Mouse (Mus musculus): ENCODE measurements around the gene Lax1. TPM values are rescaled to one million over a fixed set of nuclear protein-coding genes. Genes with fewer than 3 reads are reported as not detected.

The Lax1 gene
- total and polyA plus RNA-seq, 3 experiments, result 14.2 to 15.6 (median 14.9) TPM

- no peak overlapping the region for H3K27ac ChIP-seq (ENCODE audit: insufficient read depth, low read depth)
- no peak overlapping the region for H3K4me3 ChIP-seq (replicated peaks in 1 of 3; ENCODE audit: low read depth in 2 of 3, low read length in 2 of 3, poor library complexity in 1 of 3)
- no peak overlapping the region for H3K4me2 ChIP-seq (ENCODE audit: insufficient read depth, low read depth, poor library complexity, severe bottlenecking)
- peaks cover 11% of the 10 kb centered on the region for H3K9me3 ChIP-seq (replicated peaks; ENCODE audit: low read length)
- no peak for TF ChIP-seq BHLHE40 (IDR thresholded peaks at IDR 0.05; ENCODE audit: low read depth, low read length)
- no peak for TF ChIP-seq UBTF (IDR thresholded peaks at IDR 0.05; ENCODE audit: low read depth, low read length)
- TF ChIP-seq PAX5 (IDR thresholded peaks at IDR 0.05; ENCODE audit: low read length), result no peak
- no peak for TF ChIP-seq KAT2A (IDR thresholded peaks at IDR 0.05; ENCODE audit: insufficient replicate concordance, low read length)
- no peak for TF ChIP-seq ZMIZ1 (IDR thresholded peaks at IDR 0.05; ENCODE audit: low read depth, low read length)
- no peak for TF ChIP-seq TCF12 (IDR thresholded peaks at IDR 0.05; ENCODE audit: low read depth, low read length)
- no peak for TF ChIP-seq SIN3A (IDR thresholded peaks at IDR 0.05; ENCODE audit: low read length)
- no peak for TF ChIP-seq HCFC1 (IDR thresholded peaks at IDR 0.05; ENCODE audit: low read depth, low read length)
- no peak for TF ChIP-seq ZKSCAN1 (IDR thresholded peaks at IDR 0.05; ENCODE audit: borderline replicate concordance, low read depth, low read length)
- no peak for TF ChIP-seq MAFK (IDR thresholded peaks at IDR 0.05; ENCODE audit: insufficient replicate concordance, low read length)
- TF ChIP-seq RCOR1 (conservative IDR thresholded peaks at IDR 0.05; ENCODE audit: low read depth, low read length), result no peak
- TF ChIP-seq ZC3H11A (IDR thresholded peaks at IDR 0.05; ENCODE audit: low read depth, low read length), result no peak
- no peak for TF ChIP-seq ZNF384 (IDR thresholded peaks at IDR 0.05; ENCODE audit: low read depth, low read length)
- no peak for TF ChIP-seq MAZ (IDR thresholded peaks at IDR 0.05; ENCODE audit: low read depth, low read length)
- TF ChIP-seq USF1 (IDR thresholded peaks at IDR 0.05; ENCODE audit: low read depth, low read length), result no peak
- TF ChIP-seq IRF4 (IDR thresholded peaks at IDR 0.05; ENCODE audit: low read depth, low read length), result no peak
- no peak for TF ChIP-seq ETS1 (conservative IDR thresholded peaks at IDR 0.05; ENCODE audit: low read depth, low read length)
- TF ChIP-seq CTCF (conservative IDR thresholded peaks at IDR 0.05 in 1 of 2, IDR thresholded peaks at IDR 0.05 in 1 of 2; ENCODE audit: low read depth in 2 of 2, low read length in 2 of 2), result no peak
- no peak for TF ChIP-seq MAX (IDR thresholded peaks at IDR 0.05; ENCODE audit: low read length)
- dilution Hi-C loops (cut with MboI; ENCODE audit: extremely low pct_ligation_motif_present, extremely low pct_unique_long_range_greater_than_20kb, low sequenced_read_pairs), result no loop called here
- no peaks in the 10 kb centered on the region for H3K27me3 ChIP-seq (replicated peaks)
- H3K79me2 ChIP-seq (replicated peaks; ENCODE audit: control insufficient read depth, extremely low read depth, insufficient read depth, poor library complexity, severe bottlenecking), result peaks cover 2% of the 10 kb centered on the region
- H3K9ac ChIP-seq (ENCODE audit: insufficient read depth, low read depth), result no peak overlapping the region
- peaks cover 16 to 71% of the 10 kb centered on the region in 2 experiments for H3K36me3 ChIP-seq (replicated peaks in 1 of 2; ENCODE audit: control insufficient read depth in 1 of 2, insufficient read depth in 1 of 2, low read length in 1 of 2)
- in situ Hi-C loops (cut with MboI; ENCODE audit: low pct_ligation_motif_present, low pct_unique_long_range_greater_than_20kb, low sequenced_read_pairs), result no loop called here
- H3K4me1 ChIP-seq (ENCODE audit: control insufficient read depth in 1 of 2, insufficient read depth in 2 of 2), result peaks cover 4 to 21% of the 10 kb centered on the region in 2 experiments; a peak in 3 of 4 replicates
- no peak for DNase-seq (ENCODE audit: extremely low read depth)
Measured at GRCm38 (mm10) chr1:133685749-133686519, 4.0 kb downstream of the Lax1 start.

GRCm38 (mm10) chr1:133671801-133672200, 18.1 kb downstream of the Lax1 start:
- Histone ChIP-seq H3K36me3 (replicated peaks in 1 of 2; ENCODE audit: control insufficient read depth in 1 of 2, insufficient read depth in 1 of 2, low read length in 1 of 2) (no peaks in the 10 kb centered on the region), H3K27me3 (replicated peaks) (no peaks in the 10 kb centered on the region), H3K4me2 (ENCODE audit: insufficient read depth, low read depth, poor library complexity, severe bottlenecking) (no peak overlapping the region), H3K9me3 (replicated peaks; ENCODE audit: low read length) (no peaks in the 10 kb centered on the region), H3K27ac (ENCODE audit: insufficient read depth, low read depth) (no peak overlapping the region), H3K79me2 (replicated peaks; ENCODE audit: control insufficient read depth, extremely low read depth, insufficient read depth, poor library complexity, severe bottlenecking) (peaks cover 4% of the 10 kb centered on the region), H3K9ac (ENCODE audit: insufficient read depth, low read depth) (no peak overlapping the region), H3K4me1 (ENCODE audit: control insufficient read depth in 1 of 2, insufficient read depth in 2 of 2) (peaks cover 8 to 25% of the 10 kb centered on the region in 2 experiments), H3K4me3 (replicated peaks in 1 of 3; ENCODE audit: low read depth in 2 of 3, low read length in 2 of 3, poor library complexity in 1 of 3) (no peak overlapping the region)
- no peak for TF ChIP-seq MXI1 (IDR thresholded peaks at IDR 0.05; ENCODE audit: low read depth, low read length)
- TF ChIP-seq MYC (IDR thresholded peaks at IDR 0.05; ENCODE audit: low read depth, low read length), result no peak
- no peak for TF ChIP-seq JUND (conservative IDR thresholded peaks at IDR 0.05; ENCODE audit: low read depth, low read length)
- TF ChIP-seq USF1 (IDR thresholded peaks at IDR 0.05; ENCODE audit: low read depth, low read length), result no peak
- TF ChIP-seq TBP (conservative IDR thresholded peaks at IDR 0.05; ENCODE audit: low read depth, low read length), result no peak
- no peak for TF ChIP-seq KAT2A (IDR thresholded peaks at IDR 0.05; ENCODE audit: insufficient replicate concordance, low read length)
- no peak for TF ChIP-seq ETS1 (conservative IDR thresholded peaks at IDR 0.05; ENCODE audit: low read depth, low read length)
- TF ChIP-seq NELFE (IDR thresholded peaks at IDR 0.05; ENCODE audit: low read depth, low read length), result no peak
- no peak for TF ChIP-seq ZKSCAN1 (IDR thresholded peaks at IDR 0.05; ENCODE audit: borderline replicate concordance, low read depth, low read length)
- no peak for TF ChIP-seq CHD2 (IDR thresholded peaks at IDR 0.05; ENCODE audit: low read length)
- TF ChIP-seq USF2 (conservative IDR thresholded peaks at IDR 0.05; ENCODE audit: low read depth, low read length), result no peak
- TF ChIP-seq IRF4 (IDR thresholded peaks at IDR 0.05; ENCODE audit: low read depth, low read length), result no peak
- no peak for TF ChIP-seq MAFK (IDR thresholded peaks at IDR 0.05; ENCODE audit: insufficient replicate concordance, low read length)
- no peak for TF ChIP-seq POLR2A (IDR thresholded peaks at IDR 0.05; ENCODE audit: low read depth, low read length)
- no peak for TF ChIP-seq E2F4 (IDR thresholded peaks at IDR 0.05; ENCODE audit: insufficient replicate concordance, low read depth, low read length)
- TF ChIP-seq RCOR1 (conservative IDR thresholded peaks at IDR 0.05; ENCODE audit: low read depth, low read length), result no peak
- no peak for TF ChIP-seq RAD21 (IDR thresholded peaks at IDR 0.05; ENCODE audit: low read depth, low read length)
- DNase-seq (ENCODE audit: extremely low read depth), result no peak
- dilution Hi-C loops (cut with MboI; ENCODE audit: extremely low pct_ligation_motif_present, extremely low pct_unique_long_range_greater_than_20kb, low sequenced_read_pairs) (no loop called here), in situ Hi-C loops (cut with MboI; ENCODE audit: low pct_ligation_motif_present, low pct_unique_long_range_greater_than_20kb, low sequenced_read_pairs) (no loop called here)

Data from CH12.LX (cell line).